Mouse (Mus musculus): ENCODE measurements at regions not wholly inside any gene's neighbourhood (a gene's known extent, or its start where the extent isn't known, plus 50 kb on each side); places are given as distances from the start of the nearest gene placed in this dataset.

DNA sequence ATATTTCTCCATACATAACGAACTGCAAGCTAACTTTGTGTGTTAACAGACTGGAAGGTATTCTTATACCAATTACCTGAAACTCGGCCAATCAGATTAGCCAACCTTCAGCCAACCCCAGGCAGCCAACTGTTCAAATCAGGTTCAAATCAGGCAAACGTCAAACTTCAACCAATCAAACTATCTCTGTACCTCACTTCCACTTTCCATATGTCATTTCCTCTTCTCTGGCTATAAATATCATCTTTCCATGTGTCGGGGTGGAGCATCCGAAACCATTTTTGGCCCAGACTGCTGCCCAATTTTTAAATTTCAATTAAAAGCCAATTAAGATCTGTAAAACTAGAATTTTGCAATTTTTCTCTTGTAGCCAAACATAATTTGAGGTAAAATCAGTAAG, 251.1 kb upstream of the Gap43 start:
- TF ChIP-seq POLR2A (IDR thresholded peaks at IDR 0.05; ENCODE audit: borderline replicate concordance, extremely low read depth, insufficient read depth, insufficient read length, poor library complexity, severe bottlenecking) = no peak
- no peak for TF ChIP-seq CTCF (IDR thresholded peaks at IDR 0.05; ENCODE audit: borderline replicate concordance, extremely low read depth, insufficient read depth, insufficient read length)
